Mouse (Mus musculus): Measurements from ENCODE around the gene Emb. TPM values are rescaled to one million over a fixed set of nuclear protein-coding genes. Genes with fewer than 3 reads are reported as not detected.

Emb gene
- polyA plus RNA-seq, 1 experiment = 19.2 TPM

- H3K9me3 ChIP-seq = no peaks in the 10 kb centered on the region
- no peaks in the 10 kb centered on the region; the same call in 1 of the 2 replicates for H3K4me1 ChIP-seq
- TF ChIP-seq FLI1 (IDR thresholded peaks at IDR 0.05; ENCODE audit: low read length) (no peak), GATA1 (IDR thresholded peaks at IDR 0.05; ENCODE audit: borderline replicate concordance, low read length) (no peak)
- H3K4me3 ChIP-seq (replicated peaks) = no peak overlapping the region
- H3K27me3 ChIP-seq (replicated peaks) = peaks cover 3% of the 10 kb centered on the region
- no peaks in the 10 kb centered on the region for H3K36me3 ChIP-seq (replicated peaks; ENCODE audit: low read length)
Observed at GRCm38 (mm10) chr13:117311446-117312225, 103.3 kb downstream of the Emb start.

Other genes starting within 250 kb of the Emb start
- gene Parp8, start 183.0 kb upstream of the Emb start, polyA plus RNA-seq (2012; ENCODE audit: insufficient read depth, low replicate concordance) = 0.58 TPM in 1 of 2 replicates, not detected in the other
- 0.03 TPM in 1 of 2 replicates, not detected in the other for gene Gm17509, start 12.5 kb downstream of the Emb start, polyA plus RNA-seq (2012; ENCODE audit: insufficient read depth, low replicate concordance)